Mouse (Mus musculus) R1 (cell line): ENCODE measurements at regions not wholly inside any gene's neighbourhood (a gene's known extent, or its start where the extent isn't known, plus 50 kb on each side); places are given as distances from the start of the nearest gene placed in this dataset.

Experiments used
- DNase-seq: peaks from one replicate; pipeline ENCODE4 v3.0.0-alpha.2; 2018; ENCODE audit warnings: low read depth, low spot score

- DNase-seq = no peak
Measured at GRCm38 (mm10) chr17:45797121-45797520, 63.5 kb upstream of the 1600014C23Rik start.

DNA sequence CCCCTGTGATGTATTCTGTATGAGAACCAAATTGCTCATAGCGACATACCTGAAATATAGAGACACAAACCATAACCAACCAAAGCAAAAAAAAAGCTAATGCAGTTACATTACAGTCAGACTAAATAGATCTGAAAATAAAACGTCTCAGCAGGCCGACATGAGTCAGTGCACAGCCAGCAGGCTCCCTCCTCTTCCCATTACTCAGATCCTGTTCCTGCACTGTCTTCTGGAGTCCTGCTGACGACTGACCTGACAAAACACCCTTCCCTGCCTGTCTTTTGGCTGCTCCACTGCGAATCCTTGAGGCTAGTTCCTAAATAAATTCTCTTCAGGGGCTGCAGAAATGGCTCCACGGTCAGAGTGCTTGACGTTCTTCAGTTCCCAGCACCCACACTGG is 61.3 kb upstream of the 1600014C23Rik start:
- DNase-seq = no peak

- DNase-seq = no peak
Measured at GRCm38 (mm10) chr17:45790959-45791520, 57.4 kb upstream of the 1600014C23Rik start.

DNA sequence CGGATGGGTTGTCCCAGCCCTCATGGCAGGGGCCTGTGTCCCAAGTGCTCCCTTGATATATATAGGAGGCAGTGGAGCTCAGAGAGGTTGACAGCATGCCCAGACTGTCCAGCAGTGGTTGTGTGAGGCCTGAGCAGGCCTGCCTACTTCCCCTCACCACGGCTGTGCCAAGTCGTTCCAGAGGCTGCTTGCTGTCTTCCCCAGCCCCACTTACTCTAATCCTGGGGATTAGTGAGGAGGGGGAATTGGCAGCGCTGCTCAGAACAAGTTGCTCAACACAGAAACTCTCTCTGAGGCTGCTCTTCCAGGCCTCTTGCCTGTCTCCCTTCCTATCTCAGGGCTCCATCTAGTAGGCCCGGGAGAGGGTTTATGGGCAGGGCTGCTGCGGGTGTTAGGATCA is 56.1 kb upstream of the 1600014C23Rik start:
- no peak for DNase-seq

DNA sequence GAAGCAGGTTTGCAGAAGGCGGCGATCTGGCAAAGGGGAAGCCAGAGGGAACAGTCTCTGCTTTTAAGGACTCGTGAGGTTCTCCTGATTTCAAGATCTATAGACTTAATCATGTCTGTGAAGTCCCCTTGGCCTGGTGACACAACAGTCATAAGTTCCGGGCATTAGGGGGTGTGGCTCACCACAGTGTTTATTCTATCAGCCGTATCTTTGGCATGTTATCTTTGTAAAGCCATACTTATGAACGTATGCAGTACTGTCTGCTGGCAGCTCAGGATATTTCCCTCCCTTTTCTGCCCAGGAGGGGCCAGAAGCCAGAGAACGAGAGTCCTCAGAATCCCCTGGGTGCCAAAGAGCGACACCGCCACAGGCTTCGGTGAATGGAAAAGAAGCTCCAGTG is 51.3 kb upstream of the 1600014C23Rik start:
- no peak for DNase-seq

GRCm38 (mm10) chr17:45784496-45784895 is 50.9 kb upstream of the 1600014C23Rik start:
- no peak for DNase-seq
